Mouse (Mus musculus) forebrain, embryonic 13.5 days (tissue): ENCODE data around the gene Iqcf6. TPM values are rescaled to one million over a fixed set of nuclear protein-coding genes. Genes with fewer than 3 reads are reported as not detected.
A peak's percentile ranks its signal among the peaks of the same experiment; 100 is the strongest.

Experiments used
- ATAC-seq: fragments of 200-750 bp; cut with Nextera tagmentation; 2 replicates; pipeline ENCODE4 v1.8.0; 2017
- H3K27ac ChIP-seq: fragments of 300-500 bp; sonication (generic); 2 replicates; pipeline ENCODE4 v1.5.1; 2015; ENCODE audit warnings: inconsistent platforms, mild to moderate bottlenecking, moderate library complexity
- H3K27me3 ChIP-seq: fragments of 300-500 bp; sonication (generic); 2 replicates; pipeline ENCODE4 v1.6.1; 2015; ENCODE audit warnings: mild to moderate bottlenecking, inconsistent platforms
- H3K36me3 ChIP-seq: fragments of 300-500 bp; sonication (generic); 2 replicates; pipeline ENCODE4 v1.6.1; 2015; ENCODE audit warnings: mild to moderate bottlenecking, inconsistent platforms; ENCODE audit not compliant: poor library complexity, severe bottlenecking
- H3K4me1 ChIP-seq: fragments of 300-500 bp; sonication (generic); 2 replicates; pipeline ENCODE4 v1.6.1; 2015; ENCODE audit warnings: inconsistent platforms
- H3K4me2 ChIP-seq: fragments of 300-500 bp; sonication (generic); 2 replicates; pipeline ENCODE4 v1.6.1; 2015; ENCODE audit warnings: inconsistent platforms, mild to moderate bottlenecking, moderate library complexity
- H3K4me3 ChIP-seq: fragments of 300-500 bp; sonication (generic); 2 replicates; pipeline ENCODE4 v1.5.1; 2015; ENCODE audit warnings: mild to moderate bottlenecking, inconsistent platforms
- H3K9ac ChIP-seq: fragments of 300-500 bp; sonication (generic); 2 replicates; pipeline ENCODE4 v1.6.1; 2015; ENCODE audit warnings: mild to moderate bottlenecking, inconsistent platforms
- H3K9me3 ChIP-seq: fragments of 300-500 bp; sonication (generic); replicated peaks from 2 replicates; pipeline ENCODE4 v1.6.1; 2016; ENCODE audit warnings: inconsistent platforms
- WGBS: fragments of 180-500 bp; shearing (Covaris S2); methylation state at CpG from one replicate; pipeline ENCODE4 v1.1.7; 2015; 5-methylcytosine and 5-hydroxymethylcytosine counted together
- polyA plus RNA-seq: library from polyadenylated mRNA; unstranded; fragments of >200 nt; fragmentation: Nextera tagmentation; extraction: Ambion mirVana; gene quantifications from 2 replicates; pipeline ENCODE4 v1.2.1, GENCODE M21; 2015

Gene Iqcf6
- polyA plus RNA-seq, 1 experiment from 2014 or later: not detected

- peaks cover 32% of the 10 kb centered on the region for H3K4me1 ChIP-seq
Measured at GRCm38 (mm10) chr9:106659441-106659840, 33.1 kb downstream of the Iqcf6 start.

GRCm38 (mm10) chr9:106659935-106660334, 33.6 kb downstream of the Iqcf6 start:
- Histone ChIP-seq H3K9me3 (no peaks in the 10 kb centered on the region), H3K36me3 (peaks cover 42% of the 10 kb centered on the region), H3K4me1 (peaks cover 36% of the 10 kb centered on the region), H3K27ac (no peak overlapping the region), H3K4me3 (no peak overlapping the region), H3K27me3 (peaks cover 19% of the 10 kb centered on the region), H3K9ac (no peak overlapping the region), H3K4me2 (no peak overlapping the region)
- 47% methylated on average over 1 of the region's 1 CpGs for WGBS
- ATAC-seq: no peak

More at GRCm38 (mm10) chr9:106659441-106659840, 33.1 kb downstream of the Iqcf6 start:
- Histone ChIP-seq H3K9ac (no peak overlapping the region), H3K27ac (no peak overlapping the region), H3K27me3 (peaks cover 24% of the 10 kb centered on the region), H3K36me3 (peaks cover 42% of the 10 kb centered on the region), H3K9me3 (no peaks in the 10 kb centered on the region), H3K4me3 (no peak overlapping the region), H3K4me2 (no peak overlapping the region)
- no peak for ATAC-seq
- WGBS: 25% methylated on average over 7 of the region's 7 CpGs

- WGBS: 73% methylated on average over 6 of the region's 6 CpGs
- Histone ChIP-seq H3K9me3 (no peaks in the 10 kb centered on the region), H3K27me3 (no peaks in the 10 kb centered on the region), H3K4me2 (no peak overlapping the region), H3K36me3 (peaks cover 56% of the 10 kb centered on the region), H3K27ac (no peak overlapping the region), H3K9ac (no peak overlapping the region), H3K4me1 (peaks cover 25% of the 10 kb centered on the region), H3K4me3 (no peak overlapping the region)
- no peak for ATAC-seq
Measured at GRCm38 (mm10) chr9:106663200-106663599, 36.8 kb downstream of the Iqcf6 start.

GRCm38 (mm10) chr9:106664433-106664832, 38.1 kb downstream of the Iqcf6 start:
- ATAC-seq: peak; percentile 94
- Histone ChIP-seq H3K9me3 (no peaks in the 10 kb centered on the region), H3K4me3 (no peak overlapping the region), H3K9ac (0 out of 2 replicates have a peak overlapping the region, but pooled peaks have one; percentile 30), H3K36me3 (peaks cover 53% of the 10 kb centered on the region), H3K27me3 (no peaks in the 10 kb centered on the region), H3K4me2 (no peak overlapping the region), H3K4me1 (peaks cover 25% of the 10 kb centered on the region), H3K27ac (peak overlapping the region; percentile 75)
- WGBS: 25% methylated on average over 4 of the region's 4 CpGs

- Histone ChIP-seq H3K27ac (peak overlapping the region; percentile 75), H3K4me2 (no peak overlapping the region), H3K9me3 (no peaks in the 10 kb centered on the region), H3K36me3 (peaks cover 51% of the 10 kb centered on the region), H3K4me1 (peaks cover 25% of the 10 kb centered on the region), H3K27me3 (no peaks in the 10 kb centered on the region), H3K9ac (0 out of 2 replicates have a peak overlapping the region, but pooled peaks have one; percentile 17), H3K4me3 (no peak overlapping the region)
- WGBS: 72% methylated on average over 6 of the region's 6 CpGs
- ATAC-seq: 0 out of 2 replicates have a peak, but pooled peaks have one; percentile 19
Measured at GRCm38 (mm10) chr9:106664856-106665255, 38.5 kb downstream of the Iqcf6 start.

- Histone ChIP-seq H3K4me1 (no peaks in the 10 kb centered on the region), H3K9ac (no peak overlapping the region), H3K9me3 (no peaks in the 10 kb centered on the region), H3K36me3 (peaks cover 41% of the 10 kb centered on the region), H3K27ac (peak overlapping the region; percentile 12; the same call in 1 of the 2 replicates), H3K4me2 (no peak overlapping the region), H3K4me3 (no peak overlapping the region), H3K27me3 (no peaks in the 10 kb centered on the region)
- WGBS: 72% methylated on average over 2 of the region's 2 CpGs
- ATAC-seq: no peak
Measured at GRCm38 (mm10) chr9:106673860-106674259, 47.5 kb downstream of the Iqcf6 start.

GRCm38 (mm10) chr9:106675480-106675879, 49.1 kb downstream of the Iqcf6 start:
- Histone ChIP-seq H3K9ac (no peak overlapping the region), H3K9me3 (no peaks in the 10 kb centered on the region), H3K27ac (no peak overlapping the region), H3K4me2 (no peak overlapping the region), H3K27me3 (no peaks in the 10 kb centered on the region), H3K36me3 (peaks cover 49% of the 10 kb centered on the region), H3K4me1 (no peaks in the 10 kb centered on the region), H3K4me3 (no peak overlapping the region)
- WGBS: 0% methylated on average over 1 of the region's 1 CpGs
- peak; percentile 75 for ATAC-seq

- no peaks in the 10 kb centered on the region for H3K4me1 ChIP-seq
- no peaks in the 10 kb centered on the region for H3K9me3 ChIP-seq
- peaks cover 49% of the 10 kb centered on the region for H3K36me3 ChIP-seq
- ATAC-seq: peak; percentile 21; the same call in 1 of the 2 replicates
- no peak overlapping the region for H3K9ac ChIP-seq
- H3K27ac ChIP-seq: no peak overlapping the region
- no peak overlapping the region for H3K4me2 ChIP-seq
- no peak overlapping the region for H3K4me3 ChIP-seq
- H3K27me3 ChIP-seq: no peaks in the 10 kb centered on the region
- WGBS: 80% methylated on average over 9 of the region's 9 CpGs
Measured at GRCm38 (mm10) chr9:106675965-106676364, 49.6 kb downstream of the Iqcf6 start.

GRCm38 (mm10) chr9:106676571-106676970, 50.2 kb downstream of the Iqcf6 start:
- Histone ChIP-seq H3K4me2 (no peak overlapping the region), H3K9ac (no peak overlapping the region), H3K4me1 (no peaks in the 10 kb centered on the region), H3K27ac (no peak overlapping the region), H3K4me3 (no peak overlapping the region), H3K9me3 (no peaks in the 10 kb centered on the region), H3K36me3 (peaks cover 44% of the 10 kb centered on the region), H3K27me3 (no peaks in the 10 kb centered on the region)
- no peak for ATAC-seq
- 75% methylated on average over 4 of the region's 4 CpGs for WGBS

Other genes starting within 250 kb of the Iqcf6 start
- 793 and 845 TPM in 2 replicates for gene Rpl29, start 197.1 kb upstream of the Iqcf6 start, polyA plus RNA-seq
- 35.8 and 42.2 TPM in 2 replicates for gene Acy1, start 188.3 kb upstream of the Iqcf6 start, polyA plus RNA-seq
- 3.0 and 4.3 TPM in 2 replicates for gene Abhd14b, start 179.1 kb upstream of the Iqcf6 start, polyA plus RNA-seq
- 40.5 and 50.9 TPM in 2 replicates for gene Abhd14a, start 178.9 kb upstream of the Iqcf6 start, polyA plus RNA-seq
- gene Pcbp4, start 173.3 kb upstream of the Iqcf6 start, polyA plus RNA-seq: 243 and 274 TPM in 2 replicates
- gene Gpr62, start 160.6 kb upstream of the Iqcf6 start, polyA plus RNA-seq: 0.37 and 0.45 TPM in 2 replicates
- 52.8 and 58.5 TPM in 2 replicates for gene Rrp9, start 150.6 kb upstream of the Iqcf6 start, polyA plus RNA-seq
- gene Parp3, start 149.6 kb upstream of the Iqcf6 start, polyA plus RNA-seq: 0.23 and 0.70 TPM in 2 replicates
- not detected in 2 replicates for gene Iqcf1, start 126.6 kb upstream of the Iqcf6 start, polyA plus RNA-seq
- gene Iqcf5, start 112.0 kb upstream of the Iqcf6 start, polyA plus RNA-seq: not detected in 2 replicates
- not detected in 2 replicates for gene Iqcf3, start 65.0 kb upstream of the Iqcf6 start, polyA plus RNA-seq
- gene Iqcf4, start 55.6 kb upstream of the Iqcf6 start, polyA plus RNA-seq: not detected in 2 replicates
- gene Grm2, start 29.5 kb downstream of the Iqcf6 start, polyA plus RNA-seq: 4.4 and 5.5 TPM in 2 replicates
- gene Tex264, start 59.3 kb downstream of the Iqcf6 start, polyA plus RNA-seq: 28.5 and 29.4 TPM in 2 replicates
- gene Rad54l2, start 162.6 kb downstream of the Iqcf6 start, polyA plus RNA-seq: 8.8 and 9.0 TPM in 2 replicates
- gene Dcaf1, start 195.3 kb downstream of the Iqcf6 start, polyA plus RNA-seq: 20.7 and 26.4 TPM in 2 replicates